Mouse (Mus musculus): Measurements from ENCODE around the gene Mkrn1. TPM values are rescaled to one million over a fixed set of nuclear protein-coding genes. Genes with fewer than 3 reads are reported as not detected.
"Not testable (repeated sequence)": the region's sequence is repeated elsewhere in the genome, so short reads cannot be mapped to it uniquely, and the experiment has no call there.

The Mkrn1 gene
- polyA plus RNA-seq, 1 experiment from 2014 or later, result 54.6 TPM

GRCm38 (mm10) chr6:39379749-39380148, 40.5 kb downstream of the Mkrn1 start:
- WGBS, result 77% methylated on average over 8 of the region's 8 CpGs
- Histone ChIP-seq H3K4me2 (replicated peaks; ENCODE audit: low read depth) (no peak overlapping the region), H3K27me3 (ENCODE audit: control insufficient read depth, insufficient read depth, low read length) (no peaks in the 10 kb centered on the region), H3K36me3 (ENCODE audit: control insufficient read depth, insufficient read depth, low read length) (no peaks in the 10 kb centered on the region), H3K4me1 (replicated peaks; ENCODE audit: control insufficient read depth, insufficient read depth) (no peaks in the 10 kb centered on the region; the same call in 1 of the 2 replicates), H3K4me3 (ENCODE audit: low read depth, low read length) (no peak overlapping the region), H3K27ac (replicated peaks) (no peak overlapping the region), H3K9me3 (ENCODE audit: control insufficient read depth, low read length) (no peaks in the 10 kb centered on the region), H3K9ac (ENCODE audit: low read length) (no peak overlapping the region)
- ATAC-seq (ENCODE audit: low FRiP score, low TSS enrichment) (no peak), DNase-seq (ENCODE audit: low spot score) (no peak)
- TF ChIP-seq EP300 (optimal IDR thresholded peaks at IDR 0.05) (no peak), CTCF (IDR thresholded peaks at IDR 0.05; ENCODE audit: low read depth) (no peak)

- Histone ChIP-seq H3K9me3 (ENCODE audit: control insufficient read depth, low read length) (no peaks in the 10 kb centered on the region), H3K4me1 (replicated peaks; ENCODE audit: control insufficient read depth, insufficient read depth) (no peaks in the 10 kb centered on the region; the same call in 1 of the 2 replicates), H3K27me3 (ENCODE audit: control insufficient read depth, insufficient read depth, low read length) (no peaks in the 10 kb centered on the region), H3K4me3 (ENCODE audit: low read depth, low read length) (no peak overlapping the region), H3K27ac (replicated peaks) (no peak overlapping the region), H3K4me2 (replicated peaks; ENCODE audit: low read depth) (no peak overlapping the region), H3K9ac (ENCODE audit: low read length) (no peak overlapping the region), H3K36me3 (ENCODE audit: control insufficient read depth, insufficient read depth, low read length) (no peaks in the 10 kb centered on the region)
- 54% methylated on average over 4 of the region's 4 CpGs for WGBS
- no peak for TF ChIP-seq EP300 (optimal IDR thresholded peaks at IDR 0.05)
- no peak for TF ChIP-seq CTCF (IDR thresholded peaks at IDR 0.05; ENCODE audit: low read depth)
- ATAC-seq (ENCODE audit: low FRiP score, low TSS enrichment), result no peak
- no peak for DNase-seq (ENCODE audit: low spot score)
These were observed 41.0 kb downstream of the Mkrn1 start for GRCm38 (mm10) chr6:39379224-39379623.

GRCm38 (mm10) chr6:39378161-39378835, 42.0 kb downstream of the Mkrn1 start:
- H3K4me3 ChIP-seq (ENCODE audit: low read depth, low read length); H3K27ac ChIP-seq (replicated peaks); ATAC-seq (ENCODE audit: low FRiP score, low TSS enrichment); H3K27me3 ChIP-seq (ENCODE audit: control insufficient read depth, insufficient read depth, low read length); H3K36me3 ChIP-seq (ENCODE audit: control insufficient read depth, insufficient read depth, low read length); H3K9ac ChIP-seq (ENCODE audit: low read length); DNase-seq (ENCODE audit: low spot score); H3K9me3 ChIP-seq (ENCODE audit: control insufficient read depth, low read length); H3K4me1 ChIP-seq (replicated peaks; ENCODE audit: control insufficient read depth, insufficient read depth); H3K4me2 ChIP-seq (replicated peaks; ENCODE audit: low read depth): not testable (repeated sequence)
- 72% methylated on average over 13 of the region's 13 CpGs for WGBS

GRCm38 (mm10) chr6:39377311-39377827, 42.9 kb downstream of the Mkrn1 start, which contains the start of gene Slc37a3:
TSS of gene Slc37a3 (minus strand) at chr6:39377675.
- no peak for TF ChIP-seq CTCF (IDR thresholded peaks at IDR 0.05; ENCODE audit: low read depth)
- TF ChIP-seq EP300 (optimal IDR thresholded peaks at IDR 0.05), result no peak
- ATAC-seq (ENCODE audit: low FRiP score, low TSS enrichment) (peak; percentile 90), DNase-seq (ENCODE audit: low spot score) (peak; percentile 94)
- H3K9ac ChIP-seq (ENCODE audit: low read length), result peak within 1 kb of the TSS; percentile 83
- H3K27ac ChIP-seq (replicated peaks), result peak within 1 kb of the TSS; percentile 35
- WGBS, result under 1% methylated on average over 42 of the region's 43 CpGs
- peak within 1 kb of the TSS; percentile 93 for H3K4me2 ChIP-seq (replicated peaks; ENCODE audit: low read depth)
- peak within 1 kb of the TSS; percentile 96 for H3K4me3 ChIP-seq (ENCODE audit: low read depth, low read length)
- H3K9me3 ChIP-seq (ENCODE audit: control insufficient read depth, low read length), result no peaks in the 10 kb centered on the region
- no peaks in the 10 kb centered on the region; the same call in 1 of the 2 replicates for H3K4me1 ChIP-seq (replicated peaks; ENCODE audit: control insufficient read depth, insufficient read depth)
- H3K36me3 ChIP-seq (ENCODE audit: control insufficient read depth, insufficient read depth, low read length), result no peaks in the 10 kb centered on the region
- H3K27me3 ChIP-seq (ENCODE audit: control insufficient read depth, insufficient read depth, low read length), result no peaks in the 10 kb centered on the region

GRCm38 (mm10) chr6:39376775-39377174, 43.5 kb downstream of the Mkrn1 start:
- 12% methylated on average over 9 of the region's 9 CpGs for WGBS
- peak overlapping the region; percentile 93 for H3K4me2 ChIP-seq (replicated peaks; ENCODE audit: low read depth)
- H3K36me3 ChIP-seq (ENCODE audit: control insufficient read depth, insufficient read depth, low read length), result no peaks in the 10 kb centered on the region
- no peaks in the 10 kb centered on the region; the same call in 1 of the 2 replicates for H3K4me1 ChIP-seq (replicated peaks; ENCODE audit: control insufficient read depth, insufficient read depth)
- DNase-seq (ENCODE audit: low spot score) (no peak), ATAC-seq (ENCODE audit: low FRiP score, low TSS enrichment) (no peak)
- H3K27ac ChIP-seq (replicated peaks), result no peak overlapping the region; the same call in 1 of the 2 replicates
- peak overlapping the region; percentile 83 for H3K9ac ChIP-seq (ENCODE audit: low read length)
- no peaks in the 10 kb centered on the region for H3K27me3 ChIP-seq (ENCODE audit: control insufficient read depth, insufficient read depth, low read length)
- no peaks in the 10 kb centered on the region for H3K9me3 ChIP-seq (ENCODE audit: control insufficient read depth, low read length)
- H3K4me3 ChIP-seq (ENCODE audit: low read depth, low read length), result peak overlapping the region; percentile 96
- TF ChIP-seq EP300 (optimal IDR thresholded peaks at IDR 0.05) (no peak), CTCF (IDR thresholded peaks at IDR 0.05; ENCODE audit: low read depth) (no peak)

- no peaks in the 10 kb centered on the region for H3K27me3 ChIP-seq (ENCODE audit: control insufficient read depth, insufficient read depth, low read length)
- H3K4me3 ChIP-seq (ENCODE audit: low read depth, low read length), result no peak overlapping the region
- ATAC-seq (ENCODE audit: low FRiP score, low TSS enrichment), result no peak
- DNase-seq (ENCODE audit: low spot score), result no peak
- no peaks in the 10 kb centered on the region; the same call in 1 of the 2 replicates for H3K36me3 ChIP-seq (ENCODE audit: control insufficient read depth, insufficient read depth, low read length)
- no peak overlapping the region for H3K9ac ChIP-seq (ENCODE audit: low read length)
- H3K27ac ChIP-seq (replicated peaks), result no peak overlapping the region
- no peak overlapping the region for H3K4me2 ChIP-seq (replicated peaks; ENCODE audit: low read depth)
- TF ChIP-seq CTCF (IDR thresholded peaks at IDR 0.05; ENCODE audit: low read depth) (no peak), EP300 (optimal IDR thresholded peaks at IDR 0.05) (no peak)
- H3K9me3 ChIP-seq (ENCODE audit: control insufficient read depth, low read length), result no peaks in the 10 kb centered on the region
- WGBS, result 33% methylated on average over 4 of the region's 4 CpGs
- no peaks in the 10 kb centered on the region; the same call in 1 of the 2 replicates for H3K4me1 ChIP-seq (replicated peaks; ENCODE audit: control insufficient read depth, insufficient read depth)
These were observed 46.8 kb downstream of the Mkrn1 start for GRCm38 (mm10) chr6:39373301-39373955.
